Mouse (Mus musculus): Measurements from ENCODE around the gene Rnf223. TPM values are rescaled to one million over a fixed set of nuclear protein-coding genes. Genes with fewer than 3 reads are reported as not detected.
A peak's percentile ranks its signal among the peaks of the same experiment; 100 is the strongest.

Rnf223 gene
- polyA plus RNA-seq, 1 experiment from 2014 or later = 0.34 TPM

- no peaks in the 10 kb centered on the region for H3K4me1 ChIP-seq
- no peak overlapping the region for H3K27ac ChIP-seq
- H3K4me2 ChIP-seq = no peak overlapping the region
- no peak overlapping the region for H3K4me3 ChIP-seq (replicated peaks)
- no peak overlapping the region for H3K9ac ChIP-seq
- H3K9me3 ChIP-seq (replicated peaks) = no peaks in the 10 kb centered on the region
- H3K36me3 ChIP-seq = no peaks in the 10 kb centered on the region
- no peak for ATAC-seq (replicated peaks; ENCODE audit: low FRiP score)
- H3K27me3 ChIP-seq = no peaks in the 10 kb centered on the region
- 66% methylated on average over 6 of the region's 6 CpGs for WGBS
These were observed 30.9 kb upstream of the Rnf223 start for GRCm38 (mm10) chr4:156099427-156099826.

GRCm38 (mm10) chr4:156100501-156100900 lies 29.8 kb upstream of the Rnf223 start:
- no peak overlapping the region for H3K27ac ChIP-seq
- no peak overlapping the region for H3K4me3 ChIP-seq (replicated peaks)
- H3K4me2 ChIP-seq = no peak overlapping the region
- no peak overlapping the region for H3K9ac ChIP-seq
- WGBS = 83% methylated on average over 5 of the region's 5 CpGs
- no peaks in the 10 kb centered on the region for H3K27me3 ChIP-seq
- H3K36me3 ChIP-seq = no peaks in the 10 kb centered on the region
- no peaks in the 10 kb centered on the region for H3K9me3 ChIP-seq (replicated peaks)
- ATAC-seq (replicated peaks; ENCODE audit: low FRiP score) = no peak
- H3K4me1 ChIP-seq = no peaks in the 10 kb centered on the region

DNA sequence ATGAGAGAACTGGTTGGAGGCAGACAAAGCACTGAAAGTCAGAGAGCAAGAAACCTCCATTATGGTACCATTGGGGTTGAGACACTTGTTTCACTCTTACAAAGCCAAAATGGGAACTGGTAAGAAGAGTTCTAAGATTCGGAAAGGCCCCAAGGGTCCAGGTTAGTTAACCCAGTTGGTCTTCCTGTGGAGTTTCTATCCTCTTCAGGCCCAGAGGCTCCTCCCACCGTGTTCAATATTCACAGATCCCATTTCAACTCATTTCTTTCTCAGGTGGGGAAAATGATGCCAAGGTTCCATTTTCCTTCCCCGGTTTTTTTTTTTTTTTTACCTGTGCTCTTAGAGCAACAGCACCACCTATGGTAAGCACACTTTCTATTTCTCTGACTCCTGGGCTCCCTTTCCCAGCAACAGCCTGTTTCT lies 28.8 kb upstream of the Rnf223 start:
- Histone ChIP-seq H3K4me3 (replicated peaks) (no peak overlapping the region), H3K9me3 (replicated peaks) (no peaks in the 10 kb centered on the region), H3K27ac (no peak overlapping the region), H3K27me3 (no peaks in the 10 kb centered on the region), H3K9ac (no peak overlapping the region), H3K4me2 (no peak overlapping the region), H3K36me3 (no peaks in the 10 kb centered on the region), H3K4me1 (no peaks in the 10 kb centered on the region)
- WGBS = 42% methylated on average over 3 of the region's 3 CpGs
- ATAC-seq (replicated peaks; ENCODE audit: low FRiP score) = no peak

DNA sequence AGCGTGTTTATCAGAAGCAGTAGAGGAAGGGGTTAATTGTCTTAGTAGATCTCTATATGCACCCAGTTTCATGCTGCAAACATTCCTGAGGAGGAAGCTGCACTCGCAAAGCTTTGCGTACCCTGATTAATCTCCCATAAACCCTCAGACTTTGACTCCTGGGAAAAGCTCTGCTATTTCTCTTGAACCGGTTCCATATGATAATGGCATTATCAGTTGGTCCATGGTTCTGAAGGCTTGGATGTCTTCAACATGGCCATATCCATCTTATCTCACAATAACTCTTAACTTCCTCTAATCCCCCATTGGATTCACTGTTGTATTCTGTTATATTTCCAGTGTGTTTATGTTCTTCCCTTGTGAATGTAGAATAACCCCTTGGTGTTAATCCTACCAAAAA lies 27.0 kb upstream of the Rnf223 start:
- H3K4me2 ChIP-seq = no peak overlapping the region
- no peak overlapping the region for H3K9ac ChIP-seq
- peaks cover 5% of the 10 kb centered on the region; the same call in 1 of the 2 replicates for H3K4me1 ChIP-seq
- ATAC-seq (replicated peaks; ENCODE audit: low FRiP score) = no peak
- 79% methylated on average over 4 of the region's 4 CpGs for WGBS
- no peaks in the 10 kb centered on the region for H3K9me3 ChIP-seq (replicated peaks)
- H3K4me3 ChIP-seq (replicated peaks) = no peak overlapping the region
- H3K27ac ChIP-seq = no peak overlapping the region
- H3K36me3 ChIP-seq = no peaks in the 10 kb centered on the region
- no peaks in the 10 kb centered on the region for H3K27me3 ChIP-seq

DNA sequence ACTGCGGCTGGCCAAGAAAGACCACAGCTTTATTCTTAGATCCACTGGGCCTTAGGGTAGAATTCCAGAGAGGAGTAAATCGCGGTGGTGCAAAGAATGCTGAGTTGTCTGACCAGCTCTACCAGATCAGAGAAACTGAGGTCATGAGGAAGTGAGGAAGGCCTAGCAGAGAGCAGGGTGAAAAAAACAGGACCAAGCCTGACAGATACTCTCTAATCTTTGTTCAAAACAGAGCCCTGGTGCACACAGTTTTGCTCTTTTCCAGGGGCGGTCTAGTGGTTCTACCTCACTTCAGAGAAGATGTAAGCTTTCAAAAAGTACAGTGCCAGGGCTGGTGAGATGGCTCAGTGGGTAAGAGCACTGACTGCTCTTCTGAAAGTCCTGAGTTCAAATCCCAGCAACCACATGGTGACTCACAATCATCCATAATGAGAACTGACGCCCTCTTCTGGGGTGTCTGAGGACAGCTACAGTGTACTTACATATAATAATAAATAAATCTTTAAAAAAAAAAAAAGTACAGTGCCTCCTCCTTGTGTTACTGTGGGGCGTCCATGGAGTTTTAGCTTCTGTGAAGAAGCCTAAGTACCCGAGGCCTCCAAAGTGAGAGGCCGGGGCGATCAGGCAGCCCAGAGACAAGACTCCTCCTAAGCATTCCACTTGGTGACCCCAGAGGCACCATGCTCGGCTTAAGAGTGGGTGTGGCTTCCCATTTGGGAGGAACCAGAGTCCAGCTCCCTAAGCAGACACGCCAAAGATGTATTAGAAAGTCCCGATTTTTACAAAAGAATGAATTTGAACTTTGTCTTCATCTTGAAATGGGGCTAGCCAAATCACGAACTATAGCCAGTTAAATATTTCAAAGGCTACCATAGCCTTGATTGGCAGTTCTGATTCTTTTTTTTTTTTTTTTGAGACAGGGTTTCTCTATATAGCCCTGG lies 21.4 kb upstream of the Rnf223 start:
- ATAC-seq (replicated peaks; ENCODE audit: low FRiP score) = peak; percentile 70
- Histone ChIP-seq H3K4me3 (replicated peaks) (peak overlapping the region; percentile 70), H3K4me1 (peaks cover 15% of the 10 kb centered on the region), H3K9me3 (replicated peaks) (no peaks in the 10 kb centered on the region), H3K36me3 (no peaks in the 10 kb centered on the region), H3K9ac (peak overlapping the region; percentile 56), H3K4me2 (peak overlapping the region; percentile 62), H3K27ac (peak overlapping the region; percentile 89), H3K27me3 (no peaks in the 10 kb centered on the region)
- 28% methylated on average over 13 of the region's 13 CpGs for WGBS

DNA sequence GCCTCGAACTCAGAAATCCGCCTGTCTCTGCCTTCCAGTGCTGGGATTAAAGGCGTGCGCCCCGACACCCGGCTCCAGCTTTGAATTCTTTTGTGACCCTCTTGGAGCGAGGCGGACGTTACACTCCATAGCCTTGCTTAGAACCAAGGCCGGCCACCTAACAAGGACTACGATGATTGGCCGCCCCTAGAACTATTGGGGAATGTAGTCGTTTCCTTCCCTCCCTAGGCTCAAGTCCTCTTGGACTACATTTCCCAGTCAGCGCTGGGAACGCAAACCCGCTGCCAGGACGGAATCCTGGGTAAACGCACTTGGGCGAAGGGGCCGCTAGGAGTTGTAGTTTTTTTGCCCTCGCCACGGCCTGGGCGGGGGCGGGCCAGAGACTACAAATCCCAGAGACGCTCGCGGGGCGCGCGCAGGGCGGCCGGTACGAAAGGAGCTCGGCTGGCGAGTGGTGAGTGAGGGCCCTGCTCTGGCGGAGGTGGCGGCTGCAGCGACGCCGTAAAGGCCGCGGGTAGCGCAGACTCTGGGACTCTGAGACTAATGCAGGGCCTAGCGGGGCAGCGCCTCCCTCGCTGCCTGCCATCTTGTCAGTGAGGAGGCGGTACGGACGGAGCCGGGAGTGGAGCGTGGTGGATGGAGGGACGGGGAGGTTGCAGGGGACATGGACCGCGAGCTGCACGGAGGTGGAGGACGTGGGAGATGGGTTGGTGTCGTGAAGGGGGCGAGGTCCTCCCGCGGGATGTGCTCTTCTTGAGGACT lies 20.6 kb upstream of the Rnf223 start, which contains the start of gene 9430015G10Rik:
9430015G10Rik (plus strand) TSS at position 413 of the 762 bp plus-strand sequence.
- Histone ChIP-seq H3K4me2 (peak within 1 kb of the TSS; percentile 62), H3K27ac (peak within 1 kb of the TSS; percentile 94), H3K4me1 (peaks cover 15% of the 10 kb centered on the region), H3K4me3 (replicated peaks) (peak within 1 kb of the TSS; percentile 70), H3K9me3 (replicated peaks) (no peaks in the 10 kb centered on the region), H3K27me3 (no peaks in the 10 kb centered on the region), H3K36me3 (peaks cover 8% of the 10 kb centered on the region), H3K9ac (peak within 1 kb of the TSS; percentile 92)
- WGBS = under 1% methylated on average over 60 of the region's 60 CpGs
- ATAC-seq (replicated peaks; ENCODE audit: low FRiP score) = peak; percentile 98

DNA sequence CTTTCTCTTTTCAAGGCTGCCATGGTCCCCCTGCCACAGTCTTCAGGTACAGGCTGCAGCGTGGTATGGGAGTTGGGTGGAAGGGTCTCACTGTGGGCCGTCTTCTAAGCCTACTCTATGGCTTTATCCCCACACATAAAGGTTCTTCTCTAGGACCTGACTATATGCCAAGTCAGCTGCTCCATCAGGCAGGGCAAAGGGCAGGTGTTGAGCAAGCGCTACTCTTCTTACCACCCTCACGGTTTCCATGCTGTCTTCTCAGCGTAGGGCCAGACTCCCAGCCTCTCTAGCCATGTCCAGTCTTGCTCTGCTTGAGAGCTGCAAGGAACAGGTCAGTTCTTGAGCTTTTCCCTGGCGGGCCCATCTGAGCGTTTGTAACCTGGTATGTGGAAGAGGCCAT lies 6.2 kb upstream of the Rnf223 start:
- H3K27me3 ChIP-seq = no peaks in the 10 kb centered on the region
- 96% methylated on average over 7 of the region's 7 CpGs for WGBS

DNA sequence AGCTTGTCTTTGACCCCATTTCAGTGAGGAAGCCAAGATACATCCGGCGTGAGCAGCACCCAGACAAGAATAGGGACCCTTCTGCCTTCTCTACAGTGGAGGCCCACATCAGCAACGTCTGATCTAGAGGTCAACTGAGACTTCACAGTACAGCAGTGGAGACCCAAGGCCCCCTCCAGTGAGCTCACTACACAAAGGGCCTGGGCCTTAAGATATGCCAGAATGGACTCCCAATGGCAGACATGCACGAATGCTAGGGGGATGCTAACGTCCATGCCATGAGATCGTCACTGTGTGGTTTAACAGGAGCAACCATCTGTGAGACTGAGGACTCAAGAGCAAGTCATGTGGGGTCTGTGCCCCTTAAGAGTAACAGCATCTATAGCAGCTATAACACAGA lies 4.9 kb upstream of the Rnf223 start:
- Histone ChIP-seq H3K27me3 (no peaks in the 10 kb centered on the region), H3K4me1 (peaks cover 5% of the 10 kb centered on the region; the same call in 1 of the 2 replicates), H3K9me3 (replicated peaks) (no peaks in the 10 kb centered on the region), H3K4me3 (replicated peaks) (no peak overlapping the region), H3K4me2 (no peak overlapping the region), H3K9ac (no peak overlapping the region), H3K36me3 (peaks cover 69% of the 10 kb centered on the region), H3K27ac (no peak overlapping the region)
- no peak for ATAC-seq (replicated peaks; ENCODE audit: low FRiP score)
- 94% methylated on average over 6 of the region's 6 CpGs for WGBS

More for the DNA sequence above, 6.2 kb upstream of the Rnf223 start:
- no peak for ATAC-seq (replicated peaks; ENCODE audit: low FRiP score)
- no peak overlapping the region for H3K4me3 ChIP-seq (replicated peaks)
- H3K9ac ChIP-seq = no peak overlapping the region
- H3K9me3 ChIP-seq (replicated peaks) = no peaks in the 10 kb centered on the region
- no peak overlapping the region for H3K27ac ChIP-seq
- no peak overlapping the region for H3K4me2 ChIP-seq
- no peaks in the 10 kb centered on the region for H3K4me1 ChIP-seq
- H3K36me3 ChIP-seq = peaks cover 82% of the 10 kb centered on the region

DNA sequence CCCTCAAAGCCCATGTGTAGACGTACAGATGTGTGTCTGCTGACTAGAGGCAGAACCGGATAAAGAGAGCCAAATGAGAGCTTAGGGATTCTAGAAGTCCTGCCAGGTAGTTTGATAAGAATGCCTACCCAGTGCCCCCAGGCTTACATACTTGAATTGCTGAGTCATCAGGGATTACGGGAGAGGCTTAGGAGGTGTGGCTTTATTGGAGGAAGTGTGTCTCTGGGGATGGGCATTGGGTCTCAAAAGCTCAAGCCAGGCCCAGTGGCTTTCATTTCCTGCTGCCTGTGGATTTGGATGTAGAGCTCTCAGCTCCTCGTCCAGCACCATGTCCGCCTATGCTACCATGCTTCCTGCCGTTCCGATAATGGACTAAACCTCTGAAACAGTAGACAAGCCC lies 3.5 kb upstream of the Rnf223 start:
- no peak overlapping the region for H3K4me2 ChIP-seq
- H3K9me3 ChIP-seq (replicated peaks) = no peaks in the 10 kb centered on the region
- no peak for ATAC-seq (replicated peaks; ENCODE audit: low FRiP score)
- H3K27ac ChIP-seq = no peak overlapping the region
- H3K4me3 ChIP-seq (replicated peaks) = no peak overlapping the region
- no peak overlapping the region for H3K9ac ChIP-seq
- peaks cover 55% of the 10 kb centered on the region for H3K36me3 ChIP-seq
- no peaks in the 10 kb centered on the region for H3K27me3 ChIP-seq
- 87% methylated on average over 7 of the region's 7 CpGs for WGBS
- H3K4me1 ChIP-seq = peaks cover 7% of the 10 kb centered on the region; the same call in 1 of the 2 replicates

- H3K36me3 ChIP-seq = peaks cover 36% of the 10 kb centered on the region
- no peaks in the 10 kb centered on the region for H3K27me3 ChIP-seq
- WGBS = 79% methylated on average over 5 of the region's 5 CpGs
These were observed 1.6 kb upstream of the Rnf223 start for GRCm38 (mm10) chr4:156128746-156129145.

GRCm38 (mm10) chr4:156130940-156131339 lies 627 bp downstream of the Rnf223 start:
- WGBS = 66% methylated on average over 10 of the region's 10 CpGs
- Histone ChIP-seq H3K9ac (no peak overlapping the region), H3K4me2 (no peak overlapping the region), H3K36me3 (peaks cover 14% of the 10 kb centered on the region), H3K27me3 (no peaks in the 10 kb centered on the region), H3K4me1 (peaks cover 7% of the 10 kb centered on the region; the same call in 1 of the 2 replicates), H3K4me3 (replicated peaks) (no peak overlapping the region), H3K9me3 (replicated peaks) (no peaks in the 10 kb centered on the region), H3K27ac (no peak overlapping the region)
- 0 out of 2 replicates have a peak, but pooled peaks have one; percentile 15 for ATAC-seq (replicated peaks; ENCODE audit: low FRiP score)

More at GRCm38 (mm10) chr4:156128746-156129145, 1.6 kb upstream of the Rnf223 start:
- Histone ChIP-seq H3K4me1 (peaks cover 7% of the 10 kb centered on the region; the same call in 1 of the 2 replicates), H3K4me2 (no peak overlapping the region), H3K27ac (no peak overlapping the region), H3K4me3 (replicated peaks) (no peak overlapping the region), H3K9ac (no peak overlapping the region), H3K9me3 (replicated peaks) (no peaks in the 10 kb centered on the region)
- ATAC-seq (replicated peaks; ENCODE audit: low FRiP score) = no peak

- ATAC-seq (replicated peaks; ENCODE audit: low FRiP score) = no peak
- no peaks in the 10 kb centered on the region; the same call in 1 of the 2 replicates for H3K9me3 ChIP-seq (replicated peaks)
- H3K4me1 ChIP-seq = peaks cover 7% of the 10 kb centered on the region; the same call in 1 of the 2 replicates
- no peaks in the 10 kb centered on the region for H3K27me3 ChIP-seq
- no peak overlapping the region for H3K4me3 ChIP-seq (replicated peaks)
- 68% methylated on average over 5 of the region's 5 CpGs for WGBS
- H3K4me2 ChIP-seq = no peak overlapping the region
- no peak overlapping the region for H3K9ac ChIP-seq
- H3K27ac ChIP-seq = no peak overlapping the region
- H3K36me3 ChIP-seq = no peaks in the 10 kb centered on the region
These were observed 3.0 kb downstream of the Rnf223 start for GRCm38 (mm10) chr4:156133334-156133733.
